Mouse (Mus musculus) midbrain, postnatal 0 days (tissue): Measurements from ENCODE around the gene Gm20388. TPM values are rescaled to one million over a fixed set of nuclear protein-coding genes. Genes with fewer than 3 reads are reported as not detected.

ENCODE experiments used
- ATAC-seq: fragments of 200-750 bp; cut with Nextera tagmentation; 2 replicates; pipeline ENCODE4 v1.8.0; 2017; ENCODE audit warnings: moderate number of reproducible peaks, mild to moderate bottlenecking, moderate TSS enrichment, moderate library complexity; ENCODE audit not compliant: low FRiP score
- DNase-seq: peaks from one replicate; pipeline ENCODE4 v3.0.0-alpha.2; 2015; ENCODE audit warnings: low spot score
- H3K27ac ChIP-seq: fragments of 300-500 bp; sonication (generic); 2 replicates; pipeline ENCODE4 v1.5.1; 2014; ENCODE audit warnings: low read depth, mild to moderate bottlenecking, low read length, mixed read lengths
- H3K27me3 ChIP-seq: fragments of 300-500 bp; sonication (generic); 2 replicates; pipeline ENCODE4 v1.6.1; 2014; ENCODE audit warnings: low read length, control low read depth, mixed read lengths; ENCODE audit not compliant: insufficient read depth
- H3K36me3 ChIP-seq: fragments of 300-500 bp; sonication (generic); 2 replicates; pipeline ENCODE4 v1.6.1; 2014; ENCODE audit warnings: low read length, control low read depth, mixed read lengths; ENCODE audit not compliant: insufficient read depth
- H3K4me1 ChIP-seq: fragments of 300-500 bp; sonication (generic); 2 replicates; pipeline ENCODE4 v1.6.1; 2014; ENCODE audit warnings: mild to moderate bottlenecking, control low read depth, antibody characterized with exemption, low read length, mixed read lengths; ENCODE audit not compliant: insufficient read depth
- H3K4me2 ChIP-seq: fragments of 300-500 bp; sonication (generic); 2 replicates; pipeline ENCODE4 v1.6.1; 2014; ENCODE audit warnings: low read depth, mild to moderate bottlenecking, low read length, mixed read lengths; ENCODE audit not compliant: poor library complexity, severe bottlenecking
- H3K4me3 ChIP-seq: fragments of 300-500 bp; sonication (generic); 2 replicates; pipeline ENCODE4 v1.5.1; 2014; ENCODE audit warnings: low read depth, mild to moderate bottlenecking, low read length, moderate library complexity
- H3K9ac ChIP-seq: fragments of 300-500 bp; sonication (generic); replicated peaks from 2 replicates; pipeline ENCODE4 v1.6.1; 2014; ENCODE audit warnings: mild to moderate bottlenecking, low read length, moderate library complexity, mixed read lengths; ENCODE audit not compliant: poor library complexity, severe bottlenecking
- H3K9me3 ChIP-seq: fragments of 300-500 bp; sonication (generic); 2 replicates; pipeline ENCODE4 v1.6.1; 2016; ENCODE audit warnings: low read length, control low read depth
- CTCF ChIP-seq: IDR thresholded peaks from 2 replicates; pipeline ENCODE4 v1.5.1; 2016; ENCODE audit warnings: antibody characterized with exemption, mild to moderate bottlenecking
- WGBS: fragments of 180-500 bp; shearing (Covaris S2); extraction: QIAGEN DNeasy Blood & Tissue Kit; methylation state at CpG from one replicate; pipeline ENCODE4 v1.1.7; 2014; 5-methylcytosine and 5-hydroxymethylcytosine counted together
- polyA plus RNA-seq: library from polyadenylated mRNA; unstranded; fragments of >200 nt; fragmentation: Nextera tagmentation; extraction: Ambion mirVana; gene quantifications from 2 replicates; pipeline ENCODE4 v1.2.1, GENCODE M21; 2015
- total RNA-seq: library from RNA; depleted of rRNA; stranded (reverse); fragments of >200 nt; gene quantifications from 2 replicates; pipeline ENCODE4 v1.2.3, GENCODE M21; 2014

Gene Gm20388
- total and polyA plus RNA-seq, 2 experiments from 2014 or later = 74.2 TPM; not detected in 1

GRCm38 (mm10) chr8:121379387-121379786 is 1468.7 kb downstream of the Gm20388 start:
- no peak for TF ChIP-seq CTCF
- WGBS = 89% methylated on average over 1 of the region's 1 CpGs
- Histone ChIP-seq H3K9me3 (no peaks in the 10 kb centered on the region), H3K36me3 (no peaks in the 10 kb centered on the region), H3K27me3 (no peaks in the 10 kb centered on the region), H3K4me1 (no peaks in the 10 kb centered on the region), H3K4me2 (no peak overlapping the region), H3K27ac (no peak overlapping the region), H3K9ac (no peak overlapping the region), H3K4me3 (no peak overlapping the region)
- no peak for DNase-seq
- no peak for ATAC-seq

- no peak overlapping the region for H3K27ac ChIP-seq
Observed at GRCm38 (mm10) chr8:121382583-121383241, 1472.1 kb downstream of the Gm20388 start.

GRCm38 (mm10) chr8:121385540-121385939 is 1474.9 kb downstream of the Gm20388 start:
- no peaks in the 10 kb centered on the region for H3K4me1 ChIP-seq

More at GRCm38 (mm10) chr8:121382583-121383241, 1472.1 kb downstream of the Gm20388 start:
- Histone ChIP-seq H3K4me2 (peak overlapping the region; percentile 58), H3K27me3 (no peaks in the 10 kb centered on the region), H3K36me3 (no peaks in the 10 kb centered on the region), H3K9me3 (no peaks in the 10 kb centered on the region), H3K4me1 (no peaks in the 10 kb centered on the region), H3K4me3 (peak overlapping the region; percentile 22), H3K9ac (peak overlapping the region; percentile 54)
- TF ChIP-seq CTCF = peak; percentile 85
- peak; percentile 82 for DNase-seq
- under 1% methylated on average over 20 of the region's 21 CpGs for WGBS
- ATAC-seq = peak; percentile 81

GRCm38 (mm10) chr8:121390608-121391007 is 1480.0 kb downstream of the Gm20388 start:
- Histone ChIP-seq H3K4me1 (no peaks in the 10 kb centered on the region), H3K9ac (no peak overlapping the region), H3K9me3 (no peaks in the 10 kb centered on the region), H3K27ac (no peak overlapping the region), H3K27me3 (peaks cover 36% of the 10 kb centered on the region), H3K36me3 (no peaks in the 10 kb centered on the region), H3K4me2 (no peak overlapping the region), H3K4me3 (no peak overlapping the region)
- ATAC-seq = no peak
- peak; percentile 76 for TF ChIP-seq CTCF
- 19% methylated on average over 11 of the region's 11 CpGs for WGBS
- no peak for DNase-seq

More at GRCm38 (mm10) chr8:121385540-121385939, 1474.9 kb downstream of the Gm20388 start:
- no peaks in the 10 kb centered on the region for H3K9me3 ChIP-seq
- H3K36me3 ChIP-seq = no peaks in the 10 kb centered on the region
- H3K4me2 ChIP-seq = no peak overlapping the region
- H3K9ac ChIP-seq = no peak overlapping the region
- no peak for TF ChIP-seq CTCF
- DNase-seq (no peak), ATAC-seq (no peak)
- H3K4me3 ChIP-seq = no peak overlapping the region
- WGBS = 59% methylated on average over 7 of the region's 7 CpGs
- H3K27ac ChIP-seq = no peak overlapping the region
- H3K27me3 ChIP-seq = peaks cover 12% of the 10 kb centered on the region; the same call in 1 of the 2 replicates

GRCm38 (mm10) chr8:121391254-121391653 is 1480.6 kb downstream of the Gm20388 start:
- Histone ChIP-seq H3K27me3 (peaks cover 36% of the 10 kb centered on the region), H3K9me3 (no peaks in the 10 kb centered on the region), H3K36me3 (no peaks in the 10 kb centered on the region), H3K27ac (no peak overlapping the region), H3K9ac (no peak overlapping the region), H3K4me2 (no peak overlapping the region), H3K4me1 (no peaks in the 10 kb centered on the region), H3K4me3 (no peak overlapping the region)
- ATAC-seq (no peak), DNase-seq (no peak)
- WGBS = 19% methylated on average over 9 of the region's 9 CpGs
- TF ChIP-seq CTCF = no peak

- H3K4me1 ChIP-seq = no peaks in the 10 kb centered on the region
- TF ChIP-seq CTCF = no peak
- no peak overlapping the region for H3K27ac ChIP-seq
- no peak for ATAC-seq
- WGBS = 17% methylated on average over 12 of the region's 12 CpGs
- no peaks in the 10 kb centered on the region for H3K9me3 ChIP-seq
- H3K4me3 ChIP-seq = no peak overlapping the region
- no peaks in the 10 kb centered on the region for H3K36me3 ChIP-seq
- DNase-seq = no peak
- no peak overlapping the region for H3K9ac ChIP-seq
- peaks cover 36% of the 10 kb centered on the region for H3K27me3 ChIP-seq
- no peak overlapping the region for H3K4me2 ChIP-seq
Observed at GRCm38 (mm10) chr8:121391771-121392170, 1481.1 kb downstream of the Gm20388 start.
